Mouse (Mus musculus) embryonic facial prominence, embryonic 10.5 days (tissue): Measurements from ENCODE around the gene Fam228b. TPM values are rescaled to one million over a fixed set of nuclear protein-coding genes. Genes with fewer than 3 reads are reported as not detected.
A peak's percentile ranks its signal among the peaks of the same experiment; 100 is the strongest.

ENCODE experiments used
- DNase-seq: peaks from one replicate; pipeline ENCODE4 v3.0.0-alpha.2; 2017; ENCODE audit warnings: low spot score
- H3K27ac ChIP-seq: fragments of 300-500 bp; sonication (generic); replicated peaks from 2 replicates; pipeline ENCODE4 v1.5.1; 2016; ENCODE audit warnings: mild to moderate bottlenecking
- H3K27me3 ChIP-seq: fragments of 300-500 bp; sonication (generic); replicated peaks from 2 replicates; pipeline ENCODE4 v1.6.1; 2016; ENCODE audit warnings: low read depth, mild to moderate bottlenecking; ENCODE audit not compliant: poor library complexity, severe bottlenecking
- H3K36me3 ChIP-seq: fragments of 300-500 bp; sonication (generic); replicated peaks from 2 replicates; pipeline ENCODE4 v1.6.1; 2016; ENCODE audit warnings: mild to moderate bottlenecking, moderate library complexity
- H3K4me1 ChIP-seq: fragments of 300-500 bp; sonication (generic); 2 replicates; pipeline ENCODE4 v1.6.1; 2016
- H3K4me3 ChIP-seq: fragments of 300-500 bp; sonication (generic); 2 replicates; pipeline ENCODE4 v1.5.1; 2016; ENCODE audit warnings: mild to moderate bottlenecking, moderate library complexity
- H3K9me3 ChIP-seq: fragments of 300-500 bp; sonication (generic); 2 replicates; pipeline ENCODE4 v1.6.1; 2016; ENCODE audit warnings: mild to moderate bottlenecking
- WGBS: fragments of 180-500 bp; shearing (Covaris S2); methylation state at CpG from one replicate; pipeline ENCODE4 v1.1.7; 2016; 5-methylcytosine and 5-hydroxymethylcytosine counted together
- polyA plus RNA-seq: library from polyadenylated mRNA; unstranded; fragments of >200 nt; fragmentation: Nextera tagmentation; extraction: Ambion mirVana; gene quantifications from 2 replicates; pipeline ENCODE4 v1.2.1, GENCODE M21; 2016

Fam228b gene
- polyA plus RNA-seq, 1 experiment from 2014 or later: 1.4 TPM

- Histone ChIP-seq H3K4me1 (no peaks in the 10 kb centered on the region), H3K27ac (no peak overlapping the region), H3K27me3 (0 out of 2 replicates have a peak, but pooled peaks cover 5% of the 10 kb centered on the region), H3K4me3 (no peak overlapping the region), H3K36me3 (no peaks in the 10 kb centered on the region), H3K9me3 (no peaks in the 10 kb centered on the region)
- no peak for DNase-seq
- 76% methylated on average over 4 of the region's 4 CpGs for WGBS
These were observed 37.4 kb downstream of the Fam228b start for GRCm38 (mm10) chr12:4731629-4732028.

GRCm38 (mm10) chr12:4729165-4729564 lies 39.9 kb downstream of the Fam228b start:
- WGBS: 91% methylated on average over 3 of the region's 3 CpGs

GRCm38 (mm10) chr12:4719762-4720754 lies 49.0 kb downstream of the Fam228b start:
- Histone ChIP-seq H3K27me3 (no peaks in the 10 kb centered on the region), H3K27ac (no peak overlapping the region; the same call in 1 of the 2 replicates), H3K4me3 (no peak overlapping the region), H3K4me1 (peaks cover 7% of the 10 kb centered on the region; the same call in 1 of the 2 replicates), H3K36me3 (no peaks in the 10 kb centered on the region), H3K9me3 (no peaks in the 10 kb centered on the region)
- WGBS: 73% methylated on average over 17 of the region's 17 CpGs
- no peak for DNase-seq

More at GRCm38 (mm10) chr12:4729165-4729564, 39.9 kb downstream of the Fam228b start:
- Histone ChIP-seq H3K27me3 (no peaks in the 10 kb centered on the region), H3K27ac (no peak overlapping the region), H3K4me3 (no peak overlapping the region), H3K9me3 (no peaks in the 10 kb centered on the region), H3K36me3 (no peaks in the 10 kb centered on the region), H3K4me1 (no peaks in the 10 kb centered on the region)
- DNase-seq: no peak

GRCm38 (mm10) chr12:4719066-4719761 lies 49.9 kb downstream of the Fam228b start:
- H3K9me3 ChIP-seq: no peaks in the 10 kb centered on the region
- no peak overlapping the region for H3K4me3 ChIP-seq
- no peak for DNase-seq
- H3K27me3 ChIP-seq: no peaks in the 10 kb centered on the region
- H3K27ac ChIP-seq: no peak overlapping the region
- 78% methylated on average over 13 of the region's 13 CpGs for WGBS
- H3K36me3 ChIP-seq: no peaks in the 10 kb centered on the region
- H3K4me1 ChIP-seq: peaks cover 7% of the 10 kb centered on the region; the same call in 1 of the 2 replicates

GRCm38 (mm10) chr12:4717417-4717816 lies 51.6 kb downstream of the Fam228b start:
- H3K27me3 ChIP-seq: no peaks in the 10 kb centered on the region
- peaks cover 10% of the 10 kb centered on the region; the same call in 1 of the 2 replicates for H3K4me1 ChIP-seq
- H3K4me3 ChIP-seq: no peak overlapping the region
- H3K36me3 ChIP-seq: peaks cover 3% of the 10 kb centered on the region; the same call in 1 of the 2 replicates
- no peak overlapping the region for H3K27ac ChIP-seq
- 11% methylated on average over 7 of the region's 7 CpGs for WGBS
- H3K9me3 ChIP-seq: no peaks in the 10 kb centered on the region
- peak; percentile 43 for DNase-seq

- Histone ChIP-seq H3K36me3 (peaks cover 12% of the 10 kb centered on the region; the same call in 1 of the 2 replicates), H3K4me3 (no peak overlapping the region), H3K27me3 (no peaks in the 10 kb centered on the region), H3K27ac (no peak overlapping the region), H3K9me3 (no peaks in the 10 kb centered on the region), H3K4me1 (peaks cover 10% of the 10 kb centered on the region; the same call in 1 of the 2 replicates)
- DNase-seq: peak; percentile 6
- 77% methylated on average over 10 of the region's 10 CpGs for WGBS
These were observed 53.5 kb downstream of the Fam228b start for GRCm38 (mm10) chr12:4715606-4716005.

GRCm38 (mm10) chr12:4713361-4713760 lies 55.7 kb downstream of the Fam228b start:
- 84% methylated on average over 4 of the region's 4 CpGs for WGBS
- no peak for DNase-seq

GRCm38 (mm10) chr12:4709926-4710325 lies 59.1 kb downstream of the Fam228b start:
- 85% methylated on average over 7 of the region's 7 CpGs for WGBS
- Histone ChIP-seq H3K27me3 (no peaks in the 10 kb centered on the region), H3K9me3 (no peaks in the 10 kb centered on the region), H3K4me3 (no peak overlapping the region), H3K4me1 (0 out of 2 replicates have a peak, but pooled peaks cover 3% of the 10 kb centered on the region), H3K36me3 (peaks cover 43% of the 10 kb centered on the region), H3K27ac (no peak overlapping the region)
- DNase-seq: no peak

More at GRCm38 (mm10) chr12:4713361-4713760, 55.7 kb downstream of the Fam228b start:
- no peaks in the 10 kb centered on the region for H3K9me3 ChIP-seq
- no peaks in the 10 kb centered on the region for H3K27me3 ChIP-seq
- peaks cover 7% of the 10 kb centered on the region; the same call in 1 of the 2 replicates for H3K4me1 ChIP-seq
- H3K4me3 ChIP-seq: no peak overlapping the region
- peaks cover 26% of the 10 kb centered on the region for H3K36me3 ChIP-seq
- no peak overlapping the region for H3K27ac ChIP-seq

GRCm38 (mm10) chr12:4708881-4709604 lies 60.0 kb downstream of the Fam228b start:
- Histone ChIP-seq H3K9me3 (no peaks in the 10 kb centered on the region), H3K27ac (peak overlapping the region; percentile 12; the same call in 1 of the 2 replicates), H3K36me3 (peaks cover 43% of the 10 kb centered on the region), H3K27me3 (no peaks in the 10 kb centered on the region), H3K4me1 (0 out of 2 replicates have a peak, but pooled peaks cover 2% of the 10 kb centered on the region), H3K4me3 (no peak overlapping the region)
- no peak for DNase-seq
- WGBS: 82% methylated on average over 8 of the region's 8 CpGs

GRCm38 (mm10) chr12:4708296-4708695 lies 60.8 kb downstream of the Fam228b start:
- H3K4me1 ChIP-seq: no peaks in the 10 kb centered on the region
- H3K27ac ChIP-seq: no peak overlapping the region
- peaks cover 43% of the 10 kb centered on the region for H3K36me3 ChIP-seq
- no peak overlapping the region for H3K4me3 ChIP-seq
- H3K9me3 ChIP-seq: no peaks in the 10 kb centered on the region
- no peaks in the 10 kb centered on the region for H3K27me3 ChIP-seq
- DNase-seq: no peak
- WGBS: 89% methylated on average over 4 of the region's 4 CpGs

- Histone ChIP-seq H3K9me3 (no peaks in the 10 kb centered on the region), H3K36me3 (peaks cover 42% of the 10 kb centered on the region), H3K27me3 (no peaks in the 10 kb centered on the region), H3K27ac (no peak overlapping the region), H3K4me1 (no peaks in the 10 kb centered on the region), H3K4me3 (no peak overlapping the region)
- WGBS: 91% methylated on average over 14 of the region's 14 CpGs
- DNase-seq: no peak
These were observed 61.5 kb downstream of the Fam228b start for GRCm38 (mm10) chr12:4707488-4708017.
